Mouse (Mus musculus) heart, embryonic 14.5 days (tissue): Measurements from ENCODE around the gene Trim32. TPM values are rescaled to one million over a fixed set of nuclear protein-coding genes. Genes with fewer than 3 reads are reported as not detected.

ENCODE experiments used
- ATAC-seq: fragments of 200-750 bp; cut with Nextera tagmentation; 2 replicates; pipeline ENCODE4 v1.8.0; 2017; ENCODE audit warnings: low read depth, moderate TSS enrichment; ENCODE audit not compliant: insufficient number of reproducible peaks, insufficient read depth, low FRiP score
- H3K27ac ChIP-seq, 2 experiments: fragments of 200-500 bp in 1 of 2; fragments of 300-500 bp in 1 of 2; sonication (generic) in 1 of 2; replicated peaks in 1 of 2; 2 replicates each; pipeline ENCODE4 v1.5.1; 2012 to 2014; ENCODE audit warnings: low read depth in 2 of 2, low read length in 2 of 2, control low read depth in 1 of 2, mild to moderate bottlenecking in 1 of 2, mixed read lengths in 1 of 2; ENCODE audit not compliant: control insufficient read depth in 1 of 2, insufficient read depth in 1 of 2
- H3K27me3 ChIP-seq: fragments of 300-500 bp; sonication (generic); 2 replicates; pipeline ENCODE4 v1.6.1; 2014; ENCODE audit warnings: mild to moderate bottlenecking, low read length, control low read depth; ENCODE audit not compliant: control insufficient read depth, insufficient read depth
- H3K36me3 ChIP-seq: fragments of 300-500 bp; sonication (generic); 2 replicates; pipeline ENCODE4 v1.6.1; 2014; ENCODE audit warnings: mild to moderate bottlenecking, control low read depth, low read length, mixed read lengths; ENCODE audit not compliant: control insufficient read depth, insufficient read depth
- H3K4me1 ChIP-seq, 2 experiments: fragments of 200-500 bp in 1 of 2; fragments of 300-500 bp in 1 of 2; sonication (generic) in 1 of 2; 2 replicates each; pipeline ENCODE4 v1.6.1; 2012 to 2014; ENCODE audit warnings: low read length in 2 of 2, control low read depth in 1 of 2, mixed read lengths in 1 of 2; ENCODE audit not compliant: control insufficient read depth in 2 of 2, insufficient read depth in 2 of 2
- H3K4me2 ChIP-seq: fragments of 300-500 bp; sonication (generic); 2 replicates; pipeline ENCODE4 v1.6.1; 2014; ENCODE audit warnings: mild to moderate bottlenecking, low read length
- H3K4me3 ChIP-seq, 2 experiments: fragments of 200-500 bp in 1 of 2; fragments of 300-500 bp in 1 of 2; sonication (generic) in 1 of 2; 2 replicates each; pipeline ENCODE4 v1.5.1; 2012 to 2014; ENCODE audit warnings: low read length in 2 of 2, mild to moderate bottlenecking in 2 of 2, control low read depth in 1 of 2, low read depth in 1 of 2, moderate library complexity in 1 of 2; ENCODE audit not compliant: control insufficient read depth in 1 of 2, insufficient read depth in 1 of 2
- H3K9ac ChIP-seq: fragments of 300-500 bp; sonication (generic); 2 replicates; pipeline ENCODE4 v1.6.1; 2014; ENCODE audit warnings: mild to moderate bottlenecking, low read length
- H3K9me3 ChIP-seq: fragments of 300-500 bp; sonication (generic); 2 replicates; pipeline ENCODE4 v1.6.1; 2016; ENCODE audit warnings: low read length, control low read depth; ENCODE audit not compliant: control insufficient read depth
- WGBS: fragments of 180-500 bp; shearing (Covaris S2); extraction: QIAGEN DNeasy Blood & Tissue Kit; methylation state at CpG from one replicate; pipeline ENCODE4 v1.1.7; 2014; 5-methylcytosine and 5-hydroxymethylcytosine counted together
- polyA plus RNA-seq: library from polyadenylated mRNA; unstranded; fragments of >200 nt; fragmentation: Nextera tagmentation; extraction: Ambion mirVana; gene quantifications from 2 replicates; pipeline ENCODE4 v1.2.1, GENCODE M21; 2014

Trim32 gene
- polyA plus RNA-seq, 1 experiment from 2014 or later = 32.5 TPM

- no peak overlapping the region for H3K4me3 ChIP-seq
- no peaks in the 10 kb centered on the region for H3K36me3 ChIP-seq
- no peak overlapping the region for H3K4me2 ChIP-seq
- no peaks in the 10 kb centered on the region for H3K9me3 ChIP-seq
- peaks cover 2 to 16% of the 10 kb centered on the region in 2 experiments; a peak in 2 of 4 replicates for H3K4me1 ChIP-seq
- no peaks in the 10 kb centered on the region for H3K27me3 ChIP-seq
- ATAC-seq = peak; percentile 61; the same call in 1 of the 2 replicates
- H3K9ac ChIP-seq = no peak overlapping the region
- H3K27ac ChIP-seq = no peak overlapping the region
- WGBS = 0% methylated on average over 2 of the region's 2 CpGs
These were observed 49.9 kb downstream of the Trim32 start for GRCm38 (mm10) chr4:65654723-65655122.

DNA sequence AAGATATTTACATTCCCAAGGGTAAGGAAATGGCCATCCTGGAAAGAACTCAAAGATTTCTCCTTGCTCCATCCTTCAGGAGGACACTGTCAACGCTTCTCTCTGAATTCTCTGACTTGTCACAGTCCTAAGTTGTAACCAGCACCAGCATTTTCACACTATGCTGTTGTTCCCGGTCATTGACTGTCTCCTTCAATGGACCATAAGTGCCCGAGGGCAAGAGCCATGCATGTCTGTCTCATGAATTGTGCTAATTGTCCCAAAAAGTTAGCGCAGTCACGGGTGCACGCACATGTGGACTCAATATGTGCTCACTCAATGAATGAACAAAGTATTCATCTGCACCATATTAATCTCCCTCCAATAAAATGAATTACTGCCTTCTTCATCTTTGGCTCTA is 58.4 kb downstream of the Trim32 start:
- 88% methylated on average over 6 of the region's 6 CpGs for WGBS
- H3K4me3 ChIP-seq = no peak overlapping the region

More for the DNA sequence above, 58.4 kb downstream of the Trim32 start:
- Histone ChIP-seq H3K36me3 (no peaks in the 10 kb centered on the region), H3K27ac (no peak overlapping the region), H3K9me3 (no peaks in the 10 kb centered on the region), H3K4me1 (no peaks in the 10 kb centered on the region), H3K9ac (no peak overlapping the region), H3K4me2 (no peak overlapping the region), H3K27me3 (no peaks in the 10 kb centered on the region)
- ATAC-seq = no peak
